Mouse (Mus musculus) fat pad, adult 2 months (tissue): Measurements from ENCODE around the gene Hbb-bt.
"Not testable (repeated sequence)": the region's sequence is repeated elsewhere in the genome, so short reads cannot be mapped to it uniquely, and the experiment has no call there.

ENCODE experiments used
- DNase-seq: peaks from one replicate; pipeline ENCODE4 v3.0.0-alpha.2; 2011; ENCODE audit warnings: low read depth, low spot score; ENCODE audit errors: extremely low read depth

Gene Hbb-bt

GRCm38 (mm10) chr7:103808971-103809800 lies 4.6 kb downstream of the Hbb-bt start:
- no peak for DNase-seq

- DNase-seq: not testable (repeated sequence)
Measured at GRCm38 (mm10) chr7:103808120-103808519, 5.7 kb downstream of the Hbb-bt start.

- no peak for DNase-seq
Measured at GRCm38 (mm10) chr7:103806856-103807255, 6.9 kb downstream of the Hbb-bt start.

GRCm38 (mm10) chr7:103792669-103793388 lies 21.0 kb downstream of the Hbb-bt start:
- DNase-seq: no peak

- DNase-seq: no peak
Measured at GRCm38 (mm10) chr7:103791721-103792120, 22.1 kb downstream of the Hbb-bt start, which contains the start of gene Olfr67. TSS of gene Olfr67 (minus strand) at chr7:103791821.

GRCm38 (mm10) chr7:103779598-103779997 lies 34.2 kb downstream of the Hbb-bt start, which contains the start of gene Olfr68:
TSS of gene Olfr68 (minus strand) at chr7:103779698.
- DNase-seq: no peak

GRCm38 (mm10) chr7:103777652-103778051 lies 36.1 kb downstream of the Hbb-bt start:
- DNase-seq: not testable (repeated sequence)

- no peak for DNase-seq
Measured at GRCm38 (mm10) chr7:103771494-103771893, 42.3 kb downstream of the Hbb-bt start, which contains the start of gene Olfr69. TSS of gene Olfr69 (minus strand) at chr7:103771594.

- not testable (repeated sequence) for DNase-seq
Measured at GRCm38 (mm10) chr7:103767687-103768086, 46.1 kb downstream of the Hbb-bt start.
